Mouse (Mus musculus) layer of hippocampus, postnatal 10 days (tissue): ENCODE measurements around the gene Nupr1. TPM values are rescaled to one million over a fixed set of nuclear protein-coding genes. Genes with fewer than 3 reads are reported as not detected.

Source experiments
- DNase-seq, 2 experiments: peaks; one replicate each; pipeline ENCODE4 v3.0.0; 2021; ENCODE audit warnings: low spot score in 2 of 2
- long read RNA-seq: library from polyadenylated mRNA; stranded (forward); transcript quantifications from one replicate; pipeline ENCODE4 v2.0.0, GENCODE M21; 2023
- total RNA-seq, 2 experiments: library from RNA; stranded (reverse); gene quantifications; 2 replicates each; pipeline ENCODE4 v1.2.3; 2021

Gene Nupr1
- total RNA-seq, result 1 to 10 TPM; 2.9 to 5.5 TPM
- long read RNA-seq, transcript Nupr1-201 (3 exons, 829 nt), result major isoform, 10 of 11 reads
- long read RNA-seq, partial matches to known transcripts, result 0 of 11 reads
- long read RNA-seq, other reads (novel, unspliced or antisense), result 1 of 11 reads

- no peak for DNase-seq
These were observed at the start of gene Nupr1 for GRCm38 (mm10) chr7:126630824-126631518. Gene Nupr1, minus strand, starts transcription at chr7:126630861.

- DNase-seq, result no peak
These were observed 49.0 kb upstream of the Nupr1 start for GRCm38 (mm10) chr7:126679683-126680082.

GRCm38 (mm10) chr7:126678545-126679341, 48.1 kb upstream of the Nupr1 start:
- DNase-seq, result no peak

- no peak for DNase-seq
These were observed 46.1 kb upstream of the Nupr1 start for GRCm38 (mm10) chr7:126676631-126677220.

- no peak for DNase-seq
These were observed 45.5 kb upstream of the Nupr1 start, which contains the start of gene Sult1a1 for GRCm38 (mm10) chr7:126676207-126676606. Gene Sult1a1, minus strand, starts transcription at chr7:126676432.

GRCm38 (mm10) chr7:126675104-126675503, 44.4 kb upstream of the Nupr1 start:
- DNase-seq, result no peak

GRCm38 (mm10) chr7:126672111-126672510, 41.5 kb upstream of the Nupr1 start:
- no peak for DNase-seq

- DNase-seq, result no peak
These were observed 39.5 kb upstream of the Nupr1 start for GRCm38 (mm10) chr7:126670152-126670551.

GRCm38 (mm10) chr7:126668452-126668851, 37.8 kb upstream of the Nupr1 start:
- no peak for DNase-seq

GRCm38 (mm10) chr7:126667495-126668090, 36.9 kb upstream of the Nupr1 start:
- no peak for DNase-seq

GRCm38 (mm10) chr7:126665269-126665668, 34.6 kb upstream of the Nupr1 start:
- no peak for DNase-seq

GRCm38 (mm10) chr7:126663646-126664045, 33.0 kb upstream of the Nupr1 start:
- DNase-seq, result no peak

GRCm38 (mm10) chr7:126659771-126660170, 29.1 kb upstream of the Nupr1 start:
- DNase-seq, result no peak

GRCm38 (mm10) chr7:126657522-126657921, 26.9 kb upstream of the Nupr1 start:
- no peak for DNase-seq

- DNase-seq, result no peak
These were observed 25.0 kb upstream of the Nupr1 start for GRCm38 (mm10) chr7:126655695-126656094.

GRCm38 (mm10) chr7:126653991-126654390, 23.3 kb upstream of the Nupr1 start:
- no peak for DNase-seq

GRCm38 (mm10) chr7:126650852-126651251, 20.2 kb upstream of the Nupr1 start:
- DNase-seq, result no peak

GRCm38 (mm10) chr7:126649231-126650051, 18.8 kb upstream of the Nupr1 start, which contains the start of gene Sgf29:
Gene Sgf29, plus strand, starts transcription at chr7:126649309.
- DNase-seq, result peak; percentile 90 to 96

- no peak for DNase-seq
These were observed 17.8 kb upstream of the Nupr1 start for GRCm38 (mm10) chr7:126648486-126648885.

- DNase-seq, result no peak
These were observed 15.0 kb upstream of the Nupr1 start for GRCm38 (mm10) chr7:126645708-126646107.
